Mouse (Mus musculus) mature B cell (primary cell): ENCODE data around the gene Spag6.

Experiments used
- in situ Hi-C: fragments of 300-500 bp; cut with MboI; formaldehyde crosslinking; loops from 2 replicates; pipeline ENCODE4 v1.14.3; 2019

Gene Spag6

GRCm38 (mm10) chr2:18693871-18694610 lies at the start of gene Spag6:
TSS of gene Spag6 (plus strand) at chr2:18694032.
- in situ Hi-C loops = loop anchor here (25.0 kb wide), 1 partner anchor 657 kb away; the partner anchor contains the start of genes A930004D18Rik and Skida1

DNA sequence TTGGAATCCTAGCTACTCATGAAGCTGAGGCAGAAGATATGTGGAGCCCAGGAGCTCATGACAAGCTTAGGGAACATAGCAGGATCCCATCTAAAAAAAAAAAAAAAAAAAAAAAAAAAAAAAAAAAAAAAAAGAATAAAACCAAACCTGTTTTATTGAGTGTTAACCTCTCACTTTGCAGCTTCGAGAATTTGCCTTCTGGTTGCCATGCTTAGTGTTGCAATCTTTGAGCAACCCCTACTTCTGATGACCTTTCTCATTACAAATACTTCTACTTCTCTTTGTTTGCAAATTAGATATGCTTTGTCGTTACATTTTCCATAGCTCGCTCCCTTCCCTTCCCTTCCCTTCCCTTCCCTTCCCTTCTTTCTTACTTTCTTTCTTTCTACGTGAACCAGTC lies 45.3 kb upstream of the Spag6 start:
- in situ Hi-C loops = no loop called here

DNA sequence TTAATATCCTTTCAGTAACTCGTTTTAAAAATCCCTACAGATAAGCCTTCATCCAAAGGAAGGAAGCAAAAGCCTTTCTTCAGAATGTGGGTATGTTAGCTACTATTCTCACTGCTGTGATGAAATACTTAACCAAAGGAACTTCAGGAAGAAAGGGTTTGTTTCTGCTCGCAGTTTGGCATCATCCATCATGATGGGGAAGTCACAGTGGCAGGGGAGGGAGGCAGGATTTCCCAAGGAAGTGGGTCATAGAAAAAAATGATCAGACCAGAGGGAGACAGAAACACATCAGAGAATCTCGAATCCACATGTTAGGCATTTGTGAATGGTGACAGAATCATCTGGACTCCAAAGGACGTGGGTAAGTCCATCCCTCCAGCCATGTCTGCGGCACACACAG lies 39.0 kb upstream of the Spag6 start:
- in situ Hi-C loops = no loop called here

DNA sequence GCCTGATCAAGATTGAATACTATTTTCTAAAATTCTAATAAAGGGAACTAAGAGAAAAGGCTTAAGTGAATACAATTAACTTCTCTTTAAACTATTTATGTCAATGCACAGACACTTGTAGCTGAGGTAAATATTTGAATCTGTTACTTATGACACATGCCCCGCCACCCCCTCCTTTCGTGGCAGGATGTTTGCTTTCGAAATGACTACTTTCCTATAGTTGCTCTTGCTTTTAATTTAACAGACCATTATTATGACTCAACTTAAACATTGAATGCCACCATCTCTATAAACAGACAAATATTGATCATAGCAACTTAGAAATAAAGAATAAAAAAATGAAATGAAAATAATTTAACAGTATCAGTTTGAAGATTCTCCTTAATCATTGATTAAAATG lies 29.8 kb upstream of the Spag6 start:
- in situ Hi-C loops = no loop called here

- in situ Hi-C loops = no loop called here
Measured at GRCm38 (mm10) chr2:18671041-18671440, 22.8 kb upstream of the Spag6 start.

GRCm38 (mm10) chr2:18672133-18672765 lies 21.6 kb upstream of the Spag6 start, which contains the start of gene Commd3:
TSS of gene Commd3 (plus strand) at chr2:18672384.
- in situ Hi-C loops = no loop called here

GRCm38 (mm10) chr2:18672766-18673164 lies 21.1 kb upstream of the Spag6 start:
- in situ Hi-C loops = no loop called here

- in situ Hi-C loops = no loop called here
Measured at GRCm38 (mm10) chr2:18673766-18674165, 20.1 kb upstream of the Spag6 start.

- in situ Hi-C loops = no loop called here
Measured at GRCm38 (mm10) chr2:18674193-18674902, 19.5 kb upstream of the Spag6 start.

- in situ Hi-C loops = loop anchor here (25.0 kb wide), 1 partner anchor 639 kb away; the partner anchor contains the start of genes A930004D18Rik and Skida1
Measured at GRCm38 (mm10) chr2:18675681-18676456, 18.0 kb upstream of the Spag6 start.

GRCm38 (mm10) chr2:18676457-18676935 lies 17.3 kb upstream of the Spag6 start:
- in situ Hi-C loops = loop anchor here (25.0 kb wide), 1 partner anchor 639 kb away; the partner anchor contains the start of genes A930004D18Rik and Skida1

DNA sequence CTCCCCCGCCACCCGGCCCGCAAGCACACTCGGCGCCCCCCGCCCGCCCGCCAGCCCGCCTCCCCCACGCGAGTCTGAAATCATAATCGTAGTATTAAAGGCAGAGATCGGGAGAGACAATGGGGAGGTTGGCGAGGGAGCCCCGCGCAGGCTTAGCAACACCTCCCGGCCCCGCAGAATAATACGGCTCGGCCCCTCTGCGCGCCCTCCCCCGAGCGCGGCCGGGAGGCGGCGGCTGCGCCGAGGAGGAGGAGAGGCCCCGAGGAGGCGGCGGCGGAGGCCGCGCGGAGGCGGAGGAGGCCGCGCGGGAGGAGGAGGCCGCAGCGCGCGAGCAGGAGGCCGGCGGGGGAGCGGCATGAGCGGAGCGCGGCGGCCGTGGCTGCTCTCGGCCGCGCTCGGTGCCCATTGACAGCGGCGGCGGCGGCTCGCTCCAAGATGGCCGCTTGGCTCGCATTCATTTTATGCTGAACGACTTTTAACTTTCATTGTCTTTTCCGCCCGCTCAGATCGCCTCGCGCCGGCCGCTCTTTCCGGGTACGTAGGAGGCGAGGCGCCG lies 16.8 kb upstream of the Spag6 start, which contains the start of gene Bmi1:
Bmi1 (plus strand) TSS at position 83 of the 556 bp plus-strand sequence.
- in situ Hi-C loops = loop anchor here (25.0 kb wide), 1 partner anchor 640 kb away; the partner anchor contains the start of genes A930004D18Rik and Skida1

DNA sequence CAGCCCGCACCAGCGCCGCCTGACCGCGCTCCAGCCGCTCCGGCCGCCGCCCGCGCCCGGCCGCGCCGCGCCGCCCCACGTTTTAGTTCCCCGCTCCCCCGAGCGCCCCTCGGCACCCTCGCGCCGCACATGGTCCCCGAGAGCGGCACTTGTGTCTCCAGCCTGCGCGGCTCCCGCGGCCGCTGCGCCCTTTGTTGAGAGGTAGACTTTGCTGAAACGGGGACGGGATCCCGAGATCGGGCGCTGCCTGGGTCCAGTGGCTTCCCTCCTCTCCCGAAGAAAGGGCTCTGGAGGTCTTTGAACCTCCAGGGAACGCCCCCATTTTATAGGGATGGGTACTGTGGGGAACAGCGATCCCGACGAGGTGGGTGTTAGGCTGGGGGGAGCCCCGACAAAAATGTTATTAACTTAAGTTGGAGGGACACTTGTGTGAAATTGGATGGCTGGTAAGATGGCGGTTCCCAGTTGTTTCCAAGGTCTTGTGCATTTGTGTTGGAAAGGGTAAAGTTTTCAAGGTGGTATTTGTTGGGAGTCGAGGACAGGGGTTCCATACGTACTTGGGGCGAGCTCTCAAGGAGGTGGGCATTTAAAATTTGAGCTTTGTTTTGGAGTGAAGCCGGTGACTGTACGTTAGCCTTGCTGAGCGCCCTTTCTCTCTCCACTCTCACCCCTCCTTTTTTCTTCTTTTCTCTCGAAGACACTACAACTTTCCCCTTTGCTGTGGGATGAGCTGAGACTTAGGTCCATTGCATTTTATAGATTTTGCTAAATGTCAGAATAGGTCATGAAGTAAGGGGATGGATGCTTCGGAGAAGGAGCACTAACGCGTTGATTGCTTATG lies 16.0 kb upstream of the Spag6 start:
- in situ Hi-C loops = loop anchor here (25.0 kb wide), 1 partner anchor 641 kb away; the partner anchor contains the start of genes A930004D18Rik and Skida1

DNA sequence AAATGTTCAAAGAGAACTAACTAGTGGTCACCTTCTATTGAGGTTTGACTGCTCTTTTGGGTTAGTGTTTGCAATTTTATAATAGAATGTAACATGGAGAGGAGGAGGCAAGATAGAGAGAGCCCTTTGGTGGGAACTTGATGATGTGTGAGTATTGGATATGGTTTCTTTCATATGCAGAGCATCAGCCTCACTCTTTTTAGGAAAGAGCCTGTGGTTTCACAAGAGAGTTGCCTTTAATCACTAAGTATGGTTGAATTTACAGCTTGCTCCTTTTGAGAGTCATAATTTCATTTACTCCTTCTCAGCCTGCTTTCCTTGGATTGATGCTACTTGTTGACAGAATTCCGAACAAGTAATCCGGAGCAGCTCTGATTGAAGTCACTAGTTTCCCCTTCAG lies 14.1 kb upstream of the Spag6 start:
- in situ Hi-C loops = loop anchor here (25.0 kb wide), 1 partner anchor 642 kb away; the partner anchor contains the start of genes A930004D18Rik and Skida1

GRCm38 (mm10) chr2:18680501-18680900 lies 13.3 kb upstream of the Spag6 start:
- in situ Hi-C loops = loop anchor here (25.0 kb wide), 1 partner anchor 643 kb away; the partner anchor contains the start of genes A930004D18Rik and Skida1

- in situ Hi-C loops = loop anchor here (25.0 kb wide), 1 partner anchor 644 kb away; the partner anchor contains the start of genes A930004D18Rik and Skida1
Measured at GRCm38 (mm10) chr2:18680961-18681360, 12.9 kb upstream of the Spag6 start.

DNA sequence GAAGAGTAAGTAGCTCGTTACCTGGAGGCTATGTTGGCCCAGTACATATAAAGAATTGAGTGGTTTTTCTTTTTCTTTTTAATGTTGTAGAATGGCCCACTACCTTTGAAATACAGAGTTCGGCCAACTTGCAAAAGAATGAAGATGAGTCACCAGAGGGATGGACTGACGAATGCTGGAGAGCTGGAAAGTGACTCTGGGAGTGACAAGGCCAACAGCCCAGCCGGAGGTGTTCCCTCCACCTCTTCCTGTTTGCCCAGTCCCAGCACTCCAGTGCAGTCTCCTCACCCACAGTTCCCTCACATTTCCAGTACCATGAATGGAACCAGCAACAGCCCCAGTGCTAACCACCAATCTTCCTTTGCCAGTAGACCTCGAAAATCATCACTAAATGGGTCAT lies 9.8 kb upstream of the Spag6 start:
- in situ Hi-C loops = loop anchor here (25.0 kb wide), 1 partner anchor 647 kb away; the partner anchor contains the start of genes A930004D18Rik and Skida1

DNA sequence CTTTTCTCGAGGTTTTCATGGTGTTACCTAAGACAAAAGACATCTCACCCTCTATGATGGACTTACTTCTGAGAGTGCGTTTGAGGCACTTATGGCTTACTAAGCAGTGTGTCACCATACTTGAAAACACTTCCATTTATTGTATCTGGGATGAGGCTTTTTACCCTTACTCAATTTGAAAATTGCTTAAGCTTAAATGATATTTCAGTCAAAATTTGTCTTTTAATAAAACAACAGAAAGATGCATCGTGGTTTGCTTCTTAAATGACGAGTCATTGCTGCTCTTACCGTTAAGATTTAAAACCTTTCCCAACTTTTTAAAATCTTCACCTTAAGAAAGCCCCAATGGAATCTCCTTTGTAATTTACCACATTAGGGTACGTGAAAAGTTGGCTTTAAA lies 7.4 kb upstream of the Spag6 start:
- in situ Hi-C loops = loop anchor here (25.0 kb wide), 1 partner anchor 649 kb away; the partner anchor contains the start of genes A930004D18Rik and Skida1

GRCm38 (mm10) chr2:18686826-18687519 lies 6.9 kb upstream of the Spag6 start:
- in situ Hi-C loops = loop anchor here (25.0 kb wide), 1 partner anchor 650 kb away; the partner anchor contains the start of genes A930004D18Rik and Skida1
